Mouse (Mus musculus) neural tube, embryonic 12.5 days (tissue): ENCODE data around the gene Actr2. TPM values are rescaled to one million over a fixed set of nuclear protein-coding genes. Genes with fewer than 3 reads are reported as not detected.

Experiments used
- ATAC-seq: fragments of 200-750 bp; cut with Nextera tagmentation; 2 replicates; pipeline ENCODE4 v1.8.0; 2017; ENCODE audit warnings: low read depth, mild to moderate bottlenecking, moderate TSS enrichment, moderate library complexity; ENCODE audit not compliant: low FRiP score
- H3K27ac ChIP-seq: fragments of 300-500 bp; sonication (generic); 2 replicates; pipeline ENCODE4 v1.5.1; 2016
- H3K27me3 ChIP-seq: fragments of 300-500 bp; sonication (generic); replicated peaks from 2 replicates; pipeline ENCODE4 v1.6.1; 2016; ENCODE audit warnings: mild to moderate bottlenecking
- H3K36me3 ChIP-seq: fragments of 300-500 bp; sonication (generic); 2 replicates; pipeline ENCODE4 v1.6.1; 2016; ENCODE audit warnings: mild to moderate bottlenecking
- H3K4me1 ChIP-seq: fragments of 300-500 bp; sonication (generic); 2 replicates; pipeline ENCODE4 v1.6.1; 2016
- H3K4me2 ChIP-seq: fragments of 300-500 bp; sonication (generic); replicated peaks from 2 replicates; pipeline ENCODE4 v1.6.1; 2016; ENCODE audit warnings: mild to moderate bottlenecking
- H3K4me3 ChIP-seq: fragments of 300-500 bp; sonication (generic); 2 replicates; pipeline ENCODE4 v1.5.1; 2016
- H3K9ac ChIP-seq: fragments of 300-500 bp; sonication (generic); 2 replicates; pipeline ENCODE4 v1.6.1; 2016; ENCODE audit warnings: mild to moderate bottlenecking
- H3K9me3 ChIP-seq: fragments of 300-500 bp; sonication (generic); 2 replicates; pipeline ENCODE4 v1.6.1; 2016; ENCODE audit warnings: mild to moderate bottlenecking
- WGBS: fragments of 180-500 bp; shearing (Covaris S2); methylation state at CpG from one replicate; pipeline ENCODE4 v1.1.7; 2016; 5-methylcytosine and 5-hydroxymethylcytosine counted together
- polyA plus RNA-seq: library from polyadenylated mRNA; unstranded; fragments of >200 nt; fragmentation: Nextera tagmentation; extraction: Ambion mirVana; gene quantifications from 2 replicates; pipeline ENCODE4 v1.2.1, GENCODE M21; 2016

The Actr2 gene
- polyA plus RNA-seq, 1 experiment from 2014 or later, result 145 TPM

DNA sequence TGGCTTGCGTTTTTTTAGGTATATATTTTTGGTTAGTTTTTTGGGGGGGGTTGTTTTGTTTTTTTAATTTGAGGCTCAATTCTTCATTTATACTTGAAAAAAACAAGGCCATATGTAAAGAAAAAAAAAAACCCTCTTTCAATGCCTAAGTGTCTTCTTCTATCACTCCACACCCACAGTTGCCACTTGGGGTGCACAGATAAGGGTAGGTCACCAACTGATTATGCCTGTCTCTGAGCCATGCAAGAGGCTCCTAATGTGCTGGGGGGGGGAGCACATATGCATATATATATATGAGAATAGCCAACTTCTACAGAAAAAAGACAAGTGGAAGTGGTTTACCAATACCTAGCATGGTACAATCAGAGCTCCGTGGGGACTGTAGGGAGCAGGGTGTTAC is 90.3 kb downstream of the Actr2 start:
- Histone ChIP-seq H3K27ac (no peak overlapping the region), H3K9me3 (peaks cover 32% of the 10 kb centered on the region), H3K4me1 (no peaks in the 10 kb centered on the region), H3K4me2 (no peak overlapping the region), H3K36me3 (peaks cover 54% of the 10 kb centered on the region), H3K27me3 (no peaks in the 10 kb centered on the region), H3K9ac (no peak overlapping the region), H3K4me3 (no peak overlapping the region)
- ATAC-seq, result no peak
- WGBS, result 88% methylated on average over 2 of the region's 2 CpGs

DNA sequence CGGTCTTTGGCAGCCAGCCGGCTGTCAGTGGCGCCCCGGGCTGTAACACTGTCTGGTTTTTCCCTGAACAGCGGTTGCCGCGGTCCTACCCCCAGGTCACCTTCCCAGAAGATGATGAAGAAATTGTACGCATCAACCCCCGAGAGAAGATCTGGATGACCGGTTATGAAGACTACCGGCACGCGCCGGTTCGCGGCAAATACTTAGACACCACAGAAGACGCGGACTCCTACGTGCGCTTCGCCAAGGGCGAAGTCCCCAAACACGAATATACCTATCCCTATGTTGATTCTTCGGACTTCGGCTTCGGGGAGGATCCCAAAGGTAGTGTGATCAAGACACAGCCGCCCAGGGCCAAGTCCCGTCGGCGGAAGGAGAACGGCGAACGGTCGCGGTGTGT is 92.0 kb downstream of the Actr2 start:
- 98% methylated on average over 35 of the region's 35 CpGs for WGBS
- peaks cover 40% of the 10 kb centered on the region for H3K9me3 ChIP-seq
- no peak for ATAC-seq
- H3K4me1 ChIP-seq, result no peaks in the 10 kb centered on the region
- H3K36me3 ChIP-seq, result peaks cover 66% of the 10 kb centered on the region
- no peak overlapping the region for H3K27ac ChIP-seq
- H3K27me3 ChIP-seq, result no peaks in the 10 kb centered on the region
- H3K4me2 ChIP-seq, result no peak overlapping the region
- no peak overlapping the region for H3K9ac ChIP-seq
- no peak overlapping the region for H3K4me3 ChIP-seq

- WGBS, result 94% methylated on average over 2 of the region's 2 CpGs
- no peak for ATAC-seq
- Histone ChIP-seq H3K9ac (no peak overlapping the region), H3K4me3 (no peak overlapping the region), H3K36me3 (peaks cover 66% of the 10 kb centered on the region), H3K4me2 (no peak overlapping the region), H3K9me3 (peaks cover 40% of the 10 kb centered on the region), H3K4me1 (no peaks in the 10 kb centered on the region), H3K27me3 (no peaks in the 10 kb centered on the region), H3K27ac (no peak overlapping the region)
Measured at GRCm38 (mm10) chr11:20018905-20019304, 93.8 kb downstream of the Actr2 start.

DNA sequence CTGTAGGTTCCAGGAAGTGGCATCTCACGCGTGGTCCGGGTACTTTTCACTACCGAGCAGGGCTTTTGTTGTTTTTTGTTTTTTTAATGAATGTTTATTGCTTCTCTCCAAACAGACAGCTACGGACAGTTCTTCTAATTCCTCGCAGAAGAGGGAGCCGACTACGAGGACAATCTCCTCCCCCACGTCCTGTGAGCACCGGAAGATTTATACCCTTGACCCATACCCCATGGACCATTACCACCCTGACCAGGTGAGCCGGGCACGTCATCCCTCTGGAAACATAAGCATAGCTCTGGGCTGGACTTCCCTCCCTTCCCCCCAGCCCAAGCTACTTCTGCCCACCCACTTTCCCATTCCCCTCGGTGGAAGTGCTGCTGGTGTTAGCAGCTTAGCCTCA is 94.8 kb downstream of the Actr2 start:
- no peak overlapping the region for H3K9ac ChIP-seq
- H3K36me3 ChIP-seq, result peaks cover 66% of the 10 kb centered on the region
- no peak overlapping the region for H3K4me3 ChIP-seq
- no peaks in the 10 kb centered on the region for H3K27me3 ChIP-seq
- 94% methylated on average over 13 of the region's 13 CpGs for WGBS
- ATAC-seq, result no peak
- H3K4me2 ChIP-seq, result no peak overlapping the region
- H3K27ac ChIP-seq, result no peak overlapping the region
- H3K9me3 ChIP-seq, result peaks cover 40% of the 10 kb centered on the region
- H3K4me1 ChIP-seq, result no peaks in the 10 kb centered on the region

DNA sequence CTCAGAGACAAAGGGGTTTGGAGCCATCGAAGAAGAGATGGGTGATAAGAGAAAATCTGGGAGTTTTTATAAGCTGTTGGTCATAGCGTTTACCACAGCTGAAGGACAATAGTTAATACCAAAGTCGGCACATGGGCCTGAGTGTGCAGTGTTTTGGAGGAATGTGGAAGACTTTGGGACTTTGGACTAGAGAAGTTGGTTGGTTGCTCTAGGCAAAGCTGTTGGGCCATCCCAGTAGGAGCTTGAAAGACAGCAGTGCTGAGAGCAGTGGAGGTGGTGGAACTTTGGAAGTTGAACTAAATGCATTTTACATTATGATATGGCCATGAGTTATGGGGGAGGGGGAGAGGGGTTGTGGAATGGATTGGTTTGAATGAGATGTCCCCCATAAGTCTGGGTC is 99.3 kb downstream of the Actr2 start:
- Histone ChIP-seq H3K27ac (no peak overlapping the region), H3K9me3 (peaks cover 12% of the 10 kb centered on the region), H3K4me3 (no peak overlapping the region), H3K4me1 (peaks cover 14% of the 10 kb centered on the region), H3K9ac (no peak overlapping the region), H3K4me2 (no peak overlapping the region), H3K27me3 (no peaks in the 10 kb centered on the region), H3K36me3 (peaks cover 48% of the 10 kb centered on the region)
- 93% methylated on average over 3 of the region's 3 CpGs for WGBS
- no peak for ATAC-seq

Other genes starting within 250 kb of the Actr2 start
- 5.5 and 5.7 TPM in 2 replicates for gene Spred2, start 188.5 kb downstream of the Actr2 start, polyA plus RNA-seq
- gene Rab1a, start 88.5 kb upstream of the Actr2 start, polyA plus RNA-seq, result 289 and 293 TPM in 2 replicates
- 31.5 and 34.1 TPM in 2 replicates for gene Cep68, start 136.5 kb upstream of the Actr2 start, polyA plus RNA-seq
- gene Slc1a4, start 219.8 kb upstream of the Actr2 start, polyA plus RNA-seq, result 25.9 and 27.8 TPM in 2 replicates